Mouse (Mus musculus) G1E (cell line): ENCODE data around the gene Sec63.

ENCODE experiments used
- CTCF ChIP-seq: IDR thresholded peaks from 2 replicates; pipeline ENCODE4 v1.5.1; 2012; ENCODE audit warnings: low read depth, low read length, inconsistent platforms, mixed read lengths
- GATA1 ChIP-seq: IDR thresholded peaks from 2 replicates; pipeline ENCODE4 v1.6.1; 2012; ENCODE audit warnings: borderline replicate concordance, low read length, inconsistent platforms, mixed read lengths
- TAL1 ChIP-seq: conservative IDR thresholded peaks from 2 replicates; pipeline ENCODE4 v1.6.1; 2012; ENCODE audit warnings: low read depth, low read length, inconsistent platforms, mixed read lengths

DNA sequence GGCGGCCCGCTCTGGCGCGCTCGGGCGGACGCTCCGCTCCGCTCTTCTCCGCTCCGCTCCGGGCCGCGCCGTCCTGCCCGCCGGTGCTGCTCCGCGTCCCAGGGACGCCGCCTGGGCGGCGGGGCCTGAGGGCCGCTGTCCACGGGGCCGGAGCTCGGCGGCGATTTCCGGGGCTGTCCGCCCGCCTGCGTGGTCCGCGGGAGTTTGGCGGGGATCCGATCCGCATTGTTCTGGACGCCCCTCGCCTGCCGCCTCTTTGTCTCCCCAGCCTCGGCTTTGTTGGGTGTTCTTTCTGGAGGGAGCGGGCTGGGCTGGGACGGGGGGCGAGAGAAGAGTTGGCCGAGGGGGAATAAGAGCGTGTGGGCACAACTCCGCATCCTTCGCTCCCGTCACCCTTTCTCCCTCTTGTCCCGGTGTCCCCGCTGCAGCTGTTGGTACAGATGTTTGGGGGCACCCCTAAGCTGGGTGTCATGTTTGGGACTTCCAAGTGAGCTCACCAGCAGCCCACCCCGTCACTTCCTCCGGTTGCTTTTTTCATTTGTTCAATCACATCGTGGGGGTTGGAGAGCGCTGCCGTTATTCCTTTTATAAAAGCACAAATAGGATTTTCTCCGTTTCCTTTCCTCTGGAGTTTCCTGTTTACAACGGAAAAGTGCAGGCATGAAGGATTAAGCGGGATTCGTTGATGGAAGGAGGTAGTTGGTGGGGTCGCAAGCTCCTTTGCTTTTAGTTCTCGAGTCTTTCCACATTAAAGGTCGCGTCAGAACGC is 789 bp downstream of the Sec63 start:
- TF ChIP-seq CTCF (no peak), GATA1 (no peak), TAL1 (no peak)
